In the genomic region with DNA sequence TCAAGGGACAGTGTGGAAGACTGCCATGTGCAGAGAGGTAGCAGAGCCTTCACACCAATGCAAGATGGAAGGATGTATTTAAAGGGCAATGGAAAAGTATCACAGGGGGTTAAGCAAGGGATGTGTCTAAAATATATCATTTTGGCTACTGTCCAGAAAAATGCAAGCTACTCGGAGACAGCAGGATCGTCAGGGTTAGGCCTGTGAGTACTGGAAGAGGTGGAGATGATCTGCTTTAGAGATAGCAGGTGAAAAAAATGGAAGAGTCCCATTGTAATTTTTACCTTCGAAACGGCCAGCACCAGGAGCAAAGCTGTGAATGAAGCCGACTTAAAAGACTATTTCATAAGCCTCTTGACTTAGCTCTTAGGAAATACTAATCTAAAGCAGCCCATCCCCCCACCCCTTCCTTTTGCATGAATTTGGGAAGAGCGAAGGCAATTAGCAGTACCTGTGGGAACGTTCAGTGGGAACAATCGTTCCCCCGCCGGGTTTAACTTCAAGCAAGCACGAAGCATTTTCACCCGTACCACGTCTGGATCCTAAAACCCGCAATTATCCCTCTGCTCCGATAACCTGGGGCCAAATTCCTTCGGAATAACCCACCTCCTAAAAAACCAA, we compare ENCODE assay signal across 7 mouse cellular contexts. TPM values are rescaled to one million over a fixed set of nuclear protein-coding genes. Genes with fewer than 3 reads are reported as not detected.
DNase-seq lines count a peak whose midpoint lies in the region; ATAC-seq and TF ChIP-seq lines count a peak whose summit lies in the region.

No protein-coding gene starts in this region.

- WGBS in spleen, adult 2 months = 1% methylated on average over 16 of the region's 16 CpGs
- under 1% methylated on average over 16 of the region's 16 CpGs for WGBS in hindbrain, postnatal 0 days
- under 1% methylated on average over 16 of the region's 16 CpGs for WGBS in midbrain, postnatal 0 days

- H3K4me3 ChIP-seq in spleen, adult 2 months (ENCODE audit: extremely low read depth, insufficient read depth, insufficient read length) = peak overlapping the region; percentile 91
- peak overlapping the region; percentile 99 for H3K4me3 ChIP-seq in hindbrain, postnatal 0 days (ENCODE audit: low read length)
- H3K4me3 ChIP-seq in midbrain, postnatal 0 days (ENCODE audit: low read depth, low read length) = peak overlapping the region; percentile 75

- peaks cover 10% of the 10 kb centered on the region for H3K4me1 ChIP-seq in spleen, adult 2 months (ENCODE audit: control insufficient read depth, insufficient read depth, insufficient read length)
- peaks cover 7% of the 10 kb centered on the region for H3K4me1 ChIP-seq in hindbrain, postnatal 0 days (ENCODE audit: insufficient read depth, low read length)
- no peaks in the 10 kb centered on the region for H3K4me1 ChIP-seq in midbrain, postnatal 0 days (ENCODE audit: insufficient read depth, low read length)

- no peaks in the 10 kb centered on the region for H3K27me3 ChIP-seq in spleen, adult 2 months (ENCODE audit: control insufficient read depth, insufficient read depth, low read length)
- no peaks in the 10 kb centered on the region for H3K27me3 ChIP-seq in hindbrain, postnatal 0 days (ENCODE audit: insufficient read depth, low read length)
- H3K27me3 ChIP-seq in midbrain, postnatal 0 days (ENCODE audit: insufficient read depth, low read length) = no peaks in the 10 kb centered on the region

- no peaks in the 10 kb centered on the region for H3K36me3 ChIP-seq in spleen, adult 2 months (ENCODE audit: control insufficient read depth, insufficient read depth, low read length)
- H3K36me3 ChIP-seq in hindbrain, postnatal 0 days (ENCODE audit: insufficient read depth, low read length) = no peaks in the 10 kb centered on the region
- no peaks in the 10 kb centered on the region for H3K36me3 ChIP-seq in midbrain, postnatal 0 days (ENCODE audit: insufficient read depth, low read length)

- no peak for TF ChIP-seq CTCF in spleen, adult 2 months (IDR thresholded peaks at IDR 0.05; ENCODE audit: extremely low read depth, insufficient read depth, insufficient read length, insufficient replicate concordance)
- no peak for TF ChIP-seq CTCF in hindbrain, postnatal 0 days (IDR thresholded peaks at IDR 0.05; ENCODE audit: low read depth)
- no peak for TF ChIP-seq CTCF in midbrain, postnatal 0 days (IDR thresholded peaks at IDR 0.05)

- TF ChIP-seq POLR2A in spleen, adult 2 months (IDR thresholded peaks at IDR 0.05; ENCODE audit: low read depth, low read length) = no peak

- H3K27ac ChIP-seq in spleen, adult 2 months (ENCODE audit: insufficient read depth, low read length) = peak overlapping the region; percentile 99
- H3K27ac ChIP-seq in hindbrain, postnatal 0 days = peak overlapping the region; percentile 98
- H3K27ac ChIP-seq in midbrain, postnatal 0 days (ENCODE audit: low read depth, low read length) = peak overlapping the region; percentile 97

- H3K9me3 ChIP-seq in hindbrain, postnatal 0 days (ENCODE audit: low read length) = no peaks in the 10 kb centered on the region
- no peaks in the 10 kb centered on the region for H3K9me3 ChIP-seq in midbrain, postnatal 0 days (ENCODE audit: low read length)

- ATAC-seq in hindbrain, postnatal 0 days = no peak
- ATAC-seq in midbrain, postnatal 0 days (ENCODE audit: low FRiP score) = no peak

- no peak for DNase-seq in spleen, adult 2 months (ENCODE audit: low read depth in 1 of 2, low spot score in 2 of 2)
- DNase-seq in spleen, adult 18-20 months = no peak
- DNase-seq in embryo, embryonic 11 days = peak; percentile 5
- peak; percentile 29 for DNase-seq in hindbrain, postnatal 0 days (ENCODE audit: low spot score)
- peak; percentile 21 for DNase-seq in midbrain, postnatal 0 days (ENCODE audit: low spot score)
- no peak for DNase-seq in layer of hippocampus, postnatal 36 days
- no peak for DNase-seq in layer of hippocampus, postnatal 14 days (ENCODE audit: low spot score in 2 of 2)

- H3K4me2 ChIP-seq in hindbrain, postnatal 0 days (ENCODE audit: low read depth, low read length) = peak overlapping the region; percentile 77
- peak overlapping the region; percentile 50 for H3K4me2 ChIP-seq in midbrain, postnatal 0 days (ENCODE audit: low read depth, low read length, poor library complexity, severe bottlenecking)

- H3K9ac ChIP-seq in hindbrain, postnatal 0 days (replicated peaks; ENCODE audit: low read length) = peak overlapping the region; percentile 96
- H3K9ac ChIP-seq in midbrain, postnatal 0 days (replicated peaks; ENCODE audit: low read length, poor library complexity, severe bottlenecking) = peak overlapping the region; percentile 70

RNA-seq across cellular contexts. Expression of a gene that starts 0.9 kb away (rescaled TPM):
- 18.6 and 24.2 TPM in 2 replicates for polyA plus RNA-seq in spleen, adult 2 months (2012; rRNA removed)
- 38.9 and 42.8 TPM in 2 replicates for total RNA-seq in hindbrain, postnatal 0 days (2014; rRNA removed)
- 15.1 and 15.6 TPM in 2 replicates for polyA plus RNA-seq in hindbrain, postnatal 0 days (2015; fragmentation: Nextera tagmentation; extraction: Ambion mirVana)
- 56.0 and 59.8 TPM in 2 replicates for total RNA-seq in midbrain, postnatal 0 days (2014; rRNA removed)
- polyA plus RNA-seq in midbrain, postnatal 0 days (2015; fragmentation: Nextera tagmentation; extraction: Ambion mirVana) = 13.4 and 15.8 TPM in 2 replicates
- 10 to 100 TPM; 58.3 to 60.4 TPM for total RNA-seq in layer of hippocampus, postnatal 36 days (2021)
- 10 to 100 TPM; 57.3 to 57.6 TPM for total RNA-seq in layer of hippocampus, postnatal 14 days (2021)

Comparison
In these comparisons a context has a peak if more than half of its experiments do, and no peak if none do; other contexts are left out.
1. DNase-seq: peak in embryo, embryonic 11 days (single experiment), hindbrain, postnatal 0 days (single experiment) and midbrain, postnatal 0 days (single experiment); none in spleen, adult 2 months (0 of 2), spleen, adult 18-20 months (0 of 2), layer of hippocampus, postnatal 36 days (0 of 2) and layer of hippocampus, postnatal 14 days (0 of 2).
2. Peak in every context shown above with its lines, with median percentiles within 50 percentile points of each other: H3K27ac ChIP-seq and H3K4me3 ChIP-seq.